Mouse (Mus musculus): ENCODE data around the gene Sult1c2.

DNA sequence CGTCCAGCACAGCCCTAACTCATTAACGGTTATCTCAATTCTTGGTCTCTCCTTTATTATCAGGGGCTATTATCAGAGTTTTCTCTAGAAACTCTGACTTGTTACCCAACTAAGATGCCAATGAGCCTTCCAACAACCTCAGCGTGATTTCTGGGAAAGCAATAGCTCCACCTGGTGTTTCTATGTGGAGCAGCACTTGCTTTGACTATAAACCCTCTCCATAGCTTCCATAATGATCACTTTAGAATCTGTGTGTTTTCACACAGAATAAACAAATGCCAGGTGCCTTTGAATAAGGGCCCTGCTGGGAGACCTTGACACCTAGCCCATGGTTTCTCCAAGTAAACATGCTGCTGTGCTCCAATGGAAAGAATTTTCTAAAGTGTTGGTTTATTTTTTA lies 12.8 kb downstream of the Sult1c2 start:
- TF ChIP-seq CTCF (IDR thresholded peaks at IDR 0.05; ENCODE audit: control insufficient read depth, insufficient read depth, low read length) (no peak), POLR2A (IDR thresholded peaks at IDR 0.05; ENCODE audit: borderline replicate concordance, control insufficient read depth, low read depth, low read length) (no peak)
